Mouse (Mus musculus): ENCODE measurements around the gene Fgd2. TPM values are rescaled to one million over a fixed set of nuclear protein-coding genes. Genes with fewer than 3 reads are reported as not detected.
"Not testable (repeated sequence)": the region's sequence is repeated elsewhere in the genome, so short reads cannot be mapped to it uniquely, and the experiment has no call there.

Fgd2 gene
- 1 to 10 TPM; 1.6 to 1.8 TPM for total RNA-seq (2021)
- long read RNA-seq, experiment 1, partial matches to known transcripts: 0 of 3 reads
- long read RNA-seq, experiment 1, other reads (novel, unspliced or antisense): 3 of 3 reads
- long read RNA-seq, experiment 2, partial matches to known transcripts: 0 of 2 reads
- long read RNA-seq, experiment 2, other reads (novel, unspliced or antisense): 2 of 2 reads

GRCm38 (mm10) chr17:29360761-29361221 is at the start of gene Fgd2:
TSS of gene Fgd2 (plus strand) at chr17:29360914.
- no peak for DNase-seq

GRCm38 (mm10) chr17:29311602-29312001 is 49.1 kb upstream of the Fgd2 start:
- no peak for DNase-seq
- intact Hi-C loops (cut with DNase I; ENCODE audit: low total_unique reads): no loop called here

More at GRCm38 (mm10) chr17:29360761-29361221, at the start of gene Fgd2:
- intact Hi-C loops (cut with DNase I; ENCODE audit: low total_unique reads): no loop called here

- intact Hi-C loops (cut with DNase I; ENCODE audit: low total_unique reads): no loop called here
- no peak for DNase-seq
Observed at GRCm38 (mm10) chr17:29312082-29312481, 48.6 kb upstream of the Fgd2 start.

GRCm38 (mm10) chr17:29313300-29313699 is 47.4 kb upstream of the Fgd2 start:
- no peak for DNase-seq
- intact Hi-C loops (cut with DNase I; ENCODE audit: low total_unique reads): no loop called here

GRCm38 (mm10) chr17:29315672-29316465 is 44.8 kb upstream of the Fgd2 start:
- DNase-seq: no peak
- intact Hi-C loops (cut with DNase I; ENCODE audit: low total_unique reads): no loop called here

GRCm38 (mm10) chr17:29316891-29317290 is 43.8 kb upstream of the Fgd2 start:
- no peak for DNase-seq
- intact Hi-C loops (cut with DNase I; ENCODE audit: low total_unique reads): no loop called here

- DNase-seq; intact Hi-C loops (cut with DNase I; ENCODE audit: low total_unique reads): not testable (repeated sequence)
Observed at GRCm38 (mm10) chr17:29317380-29317779, 43.3 kb upstream of the Fgd2 start, which contains the start of gene Pi16. TSS of gene Pi16 (plus strand) at chr17:29317680.

GRCm38 (mm10) chr17:29318731-29319250 is 41.9 kb upstream of the Fgd2 start:
- intact Hi-C loops (cut with DNase I; ENCODE audit: low total_unique reads): no loop called here
- no peak for DNase-seq

GRCm38 (mm10) chr17:29319476-29319875 is 41.2 kb upstream of the Fgd2 start:
- DNase-seq: no peak
- intact Hi-C loops (cut with DNase I; ENCODE audit: low total_unique reads): no loop called here

GRCm38 (mm10) chr17:29319881-29320639 is 40.7 kb upstream of the Fgd2 start:
- intact Hi-C loops (cut with DNase I; ENCODE audit: low total_unique reads): no loop called here
- no peak for DNase-seq

- intact Hi-C loops (cut with DNase I; ENCODE audit: low total_unique reads): no loop called here
- DNase-seq: no peak
Observed at GRCm38 (mm10) chr17:29321765-29322602, 38.7 kb upstream of the Fgd2 start.

GRCm38 (mm10) chr17:29322603-29322962 is 38.1 kb upstream of the Fgd2 start:
- DNase-seq: no peak
- intact Hi-C loops (cut with DNase I; ENCODE audit: low total_unique reads): no loop called here

- no peak for DNase-seq
- intact Hi-C loops (cut with DNase I; ENCODE audit: low total_unique reads): no loop called here
Observed at GRCm38 (mm10) chr17:29323625-29324024, 37.1 kb upstream of the Fgd2 start.

- no peak for DNase-seq
- intact Hi-C loops (cut with DNase I; ENCODE audit: low total_unique reads): no loop called here
Observed at GRCm38 (mm10) chr17:29325831-29326230, 34.9 kb upstream of the Fgd2 start.

- intact Hi-C loops (cut with DNase I; ENCODE audit: low total_unique reads): no loop called here
- DNase-seq: peak; percentile 54
Observed at GRCm38 (mm10) chr17:29326531-29327529, 33.9 kb upstream of the Fgd2 start.

GRCm38 (mm10) chr17:29327691-29328090 is 33.0 kb upstream of the Fgd2 start:
- intact Hi-C loops (cut with DNase I; ENCODE audit: low total_unique reads): no loop called here
- DNase-seq: no peak

GRCm38 (mm10) chr17:29330221-29330620 is 30.5 kb upstream of the Fgd2 start:
- no peak for DNase-seq
- intact Hi-C loops (cut with DNase I; ENCODE audit: low total_unique reads): no loop called here
